10 mouse cellular contexts compared by ENCODE assay signal in genomic region chr2:168871767-168872511, GRCm38 (mm10).
A peak's percentile ranks its signal among the peaks of the same experiment; 100 is the strongest.
DNase-seq lines count a peak whose midpoint lies in the region; ATAC-seq and TF ChIP-seq lines count a peak whose summit lies in the region.
"Had no signal": no experiment of that assay in that cellular context is flagged by ENCODE, and none has a peak within 500 bp of the region (broad histone marks: within the 10 kb centered on the region; RNA-seq: fewer than 3 reads in every experiment).

No protein-coding gene starts in this region.

- H3K9ac ChIP-seq in kidney, postnatal 0 days (ENCODE audit: low read depth, low read length) = no peak overlapping the region
- no peak overlapping the region for H3K9ac ChIP-seq in embryonic facial prominence, embryonic 15.5 days
- no peak overlapping the region for H3K9ac ChIP-seq in neural tube, embryonic 14.5 days (replicated peaks; ENCODE audit: low read depth, low read length)

- H3K27me3 ChIP-seq in kidney, postnatal 0 days (ENCODE audit: insufficient read depth, low read length) = no peaks in the 10 kb centered on the region
- H3K27me3 ChIP-seq in kidney, adult 2 months (replicated peaks; ENCODE audit: control insufficient read depth, insufficient read depth, low read length) = no peaks in the 10 kb centered on the region
- no peaks in the 10 kb centered on the region for H3K27me3 ChIP-seq in embryonic facial prominence, embryonic 15.5 days
- H3K27me3 ChIP-seq in limb, embryonic 10.5 days (ENCODE audit: low read depth, poor library complexity, severe bottlenecking) = no peaks in the 10 kb centered on the region
- no peaks in the 10 kb centered on the region for H3K27me3 ChIP-seq in neural tube, embryonic 14.5 days (ENCODE audit: control insufficient read depth, insufficient read depth, low read length)
- H3K27me3 ChIP-seq: CH12.LX had no signal

- H3K36me3 ChIP-seq in kidney, postnatal 0 days (ENCODE audit: insufficient read depth, low read length) = no peaks in the 10 kb centered on the region
- H3K36me3 ChIP-seq in kidney, adult 2 months (ENCODE audit: control insufficient read depth, insufficient read depth, low read length) = no peaks in the 10 kb centered on the region
- no peaks in the 10 kb centered on the region for H3K36me3 ChIP-seq in embryonic facial prominence, embryonic 15.5 days
- H3K36me3 ChIP-seq in limb, embryonic 10.5 days = no peaks in the 10 kb centered on the region
- no peaks in the 10 kb centered on the region for H3K36me3 ChIP-seq in neural tube, embryonic 14.5 days (ENCODE audit: control insufficient read depth, insufficient read depth, low read length)

- no peak overlapping the region for H3K27ac ChIP-seq in kidney, postnatal 0 days
- no peak overlapping the region for H3K27ac ChIP-seq in kidney, adult 2 months (ENCODE audit: insufficient read depth, low read depth, low read length)
- H3K27ac ChIP-seq in embryonic facial prominence, embryonic 15.5 days (replicated peaks) = peak overlapping the region; percentile 79
- H3K27ac ChIP-seq in limb, embryonic 10.5 days = peak overlapping the region; percentile 70
- H3K27ac ChIP-seq in neural tube, embryonic 14.5 days (ENCODE audit: low read depth, low read length) = no peak overlapping the region

- 0 out of 2 replicates have a peak overlapping the region, but pooled peaks have one; percentile 27 for H3K4me2 ChIP-seq in kidney, postnatal 0 days (ENCODE audit: low read length)
- H3K4me2 ChIP-seq in embryonic facial prominence, embryonic 15.5 days (replicated peaks) = peak overlapping the region; percentile 48
- peak overlapping the region; percentile 30; the same call in 1 of the 2 replicates for H3K4me2 ChIP-seq in neural tube, embryonic 14.5 days (ENCODE audit: low read depth, low read length)

- no peak for TF ChIP-seq POLR2A in kidney, adult 2 months (IDR thresholded peaks at IDR 0.05; ENCODE audit: low read depth, low read length)

- WGBS in kidney, postnatal 0 days = 21% methylated on average over 22 of the region's 22 CpGs
- 29% methylated on average over 22 of the region's 22 CpGs for WGBS in kidney, adult 2 months
- WGBS in embryonic facial prominence, embryonic 15.5 days = 11% methylated on average over 22 of the region's 22 CpGs
- 17% methylated on average over 22 of the region's 22 CpGs for WGBS in limb, embryonic 10.5 days
- 15% methylated on average over 22 of the region's 22 CpGs for WGBS in neural tube, embryonic 14.5 days

- peak; percentile 44 for DNase-seq in kidney, postnatal 0 days (ENCODE audit: low spot score)
- DNase-seq in kidney, adult 2 months = no peak
- DNase-seq in limb, embryonic 10.5 days (ENCODE audit: low spot score) = peak; percentile 60
- no peak for DNase-seq in layer of hippocampus, adult 18-20 months (ENCODE audit: low spot score in 2 of 2)
- no peak for DNase-seq in spleen, adult 12 weeks (ENCODE audit: low spot score)
- DNase-seq: thymus, adult 2 months had no signal

- no peaks in the 10 kb centered on the region for H3K4me1 ChIP-seq in kidney, postnatal 0 days (replicated peaks; ENCODE audit: insufficient read depth, low read length)
- no peaks in the 10 kb centered on the region for H3K4me1 ChIP-seq in kidney, adult 2 months (ENCODE audit: control insufficient read depth, insufficient read depth, low read length)
- H3K4me1 ChIP-seq in embryonic facial prominence, embryonic 15.5 days = peaks cover 15% of the 10 kb centered on the region
- H3K4me1 ChIP-seq in limb, embryonic 10.5 days = peaks cover 53% of the 10 kb centered on the region
- peaks cover 9% of the 10 kb centered on the region; the same call in 1 of the 2 replicates for H3K4me1 ChIP-seq in neural tube, embryonic 14.5 days (ENCODE audit: control insufficient read depth, insufficient read depth, low read length)

- H3K9me3 ChIP-seq in kidney, postnatal 0 days (replicated peaks; ENCODE audit: low read length) = no peaks in the 10 kb centered on the region
- H3K9me3 ChIP-seq in embryonic facial prominence, embryonic 15.5 days (replicated peaks) = no peaks in the 10 kb centered on the region
- no peaks in the 10 kb centered on the region for H3K9me3 ChIP-seq in limb, embryonic 10.5 days (replicated peaks)
- no peaks in the 10 kb centered on the region for H3K9me3 ChIP-seq in neural tube, embryonic 14.5 days (ENCODE audit: control insufficient read depth, low read length)

- no peak overlapping the region for H3K4me3 ChIP-seq in kidney, postnatal 0 days (replicated peaks; ENCODE audit: low read depth, low read length)
- H3K4me3 ChIP-seq in kidney, adult 2 months (ENCODE audit: insufficient read depth, low read depth, low read length) = no peak overlapping the region
- peak overlapping the region; percentile 19 for H3K4me3 ChIP-seq in embryonic facial prominence, embryonic 15.5 days (replicated peaks)
- peak overlapping the region; percentile 32 for H3K4me3 ChIP-seq in limb, embryonic 10.5 days
- H3K4me3 ChIP-seq in neural tube, embryonic 14.5 days (ENCODE audit: low read depth, low read length) = no peak overlapping the region

- ATAC-seq in kidney, postnatal 0 days (replicated peaks; ENCODE audit: low FRiP score, low read depth) = no peak
- ATAC-seq in embryonic facial prominence, embryonic 15.5 days (ENCODE audit: insufficient number of reproducible peaks, low FRiP score, low TSS enrichment, low read depth) = no peak
- ATAC-seq in neural tube, embryonic 14.5 days (ENCODE audit: low read depth) = no peak
- ATAC-seq in frontal cortex, adult (ENCODE audit: low TSS enrichment) = no peak

- TF ChIP-seq CTCF in kidney, postnatal 0 days (IDR thresholded peaks at IDR 0.05; ENCODE audit: low read depth) = no peak
- TF ChIP-seq CTCF in kidney, adult 2 months (conservative IDR thresholded peaks at IDR 0.05; ENCODE audit: insufficient read depth, insufficient read length, low read depth, low read length) = no peak

Comparison
In these comparisons a context has a peak if more than half of its experiments do, and no peak if none do; other contexts are left out.
1. DNase-seq: peak in kidney, postnatal 0 days (single experiment) and limb, embryonic 10.5 days (single experiment); none in kidney, adult 2 months (single experiment), layer of hippocampus, adult 18-20 months (0 of 2) and spleen, adult 12 weeks (single experiment).
2. H3K27ac ChIP-seq: peak in embryonic facial prominence, embryonic 15.5 days (single experiment) and limb, embryonic 10.5 days (single experiment); none in kidney, postnatal 0 days (single experiment), kidney, adult 2 months (single experiment) and neural tube, embryonic 14.5 days (single experiment).
3. H3K4me3 ChIP-seq: peak in embryonic facial prominence, embryonic 15.5 days (single experiment) and limb, embryonic 10.5 days (single experiment); none in kidney, postnatal 0 days (single experiment), kidney, adult 2 months (single experiment) and neural tube, embryonic 14.5 days (single experiment).
4. Peak in every context shown above with its lines, with median percentiles within 50 percentile points of each other: H3K4me2 ChIP-seq.